Mouse (Mus musculus) thymus, adult 2 months (tissue): ENCODE results near the gene Surf4.

Experiments used
- CTCF ChIP-seq: fragments of 200-500 bp; IDR thresholded peaks from 2 replicates; pipeline ENCODE4 v1.5.1; 2012; ENCODE audit warnings: mild to moderate bottlenecking, control low read depth, low read length, moderate library complexity, borderline replicate concordance; ENCODE audit not compliant: control insufficient read depth, poor library complexity, insufficient read depth; ENCODE audit errors: extremely low read depth
- POLR2A ChIP-seq: fragments of 200-500 bp; IDR thresholded peaks from 2 replicates; pipeline ENCODE4 v1.6.1; 2012; ENCODE audit warnings: mild to moderate bottlenecking, low read length, control low read depth, moderate library complexity; ENCODE audit not compliant: control insufficient read depth, poor library complexity, insufficient read depth; ENCODE audit errors: extremely low read depth

DNA sequence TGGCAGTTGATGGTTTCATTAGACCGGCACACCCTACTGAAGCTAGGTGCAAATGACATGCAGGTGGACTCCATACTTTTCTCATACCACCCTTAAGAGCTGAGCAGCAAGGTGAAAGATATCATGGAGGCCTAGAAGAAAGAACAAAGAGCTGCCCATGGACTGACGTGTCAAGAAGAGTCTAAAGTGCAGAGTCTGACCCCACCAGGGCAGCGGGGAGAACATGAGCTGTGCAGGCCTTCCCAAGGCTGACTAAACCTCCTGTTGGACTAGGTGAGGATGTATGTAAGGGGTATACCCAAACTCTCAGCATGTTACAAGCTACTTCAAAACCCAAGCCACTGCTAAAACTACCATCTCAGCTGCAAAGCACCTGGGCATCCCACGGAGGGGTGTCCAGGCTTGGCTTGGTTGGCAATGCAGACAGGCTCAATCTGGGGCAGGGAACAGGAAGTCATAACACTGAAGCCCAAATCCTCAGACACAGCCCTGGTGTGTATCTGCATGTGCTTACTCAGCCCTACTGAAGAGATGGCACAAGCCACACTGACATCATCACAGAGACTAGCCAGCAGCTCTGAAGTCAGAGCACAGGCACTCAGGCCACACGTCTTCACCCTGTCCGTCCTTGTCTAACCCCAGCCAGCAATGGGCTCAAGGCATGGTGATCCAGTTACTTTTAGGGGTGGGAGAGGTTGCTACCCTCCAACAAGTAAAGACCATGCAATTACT lies 5.8 kb downstream of the Surf4 start:
- TF ChIP-seq CTCF: no peak
- TF ChIP-seq POLR2A: no peak
